Mouse (Mus musculus): ENCODE measurements at regions not wholly inside any gene's neighbourhood (a gene's known extent, or its start where the extent isn't known, plus 50 kb on each side); places are given as distances from the start of the nearest gene placed in this dataset.
"Not testable (repeated sequence)": the region's sequence is repeated elsewhere in the genome, so short reads cannot be mapped to it uniquely, and the experiment has no call there.

DNA sequence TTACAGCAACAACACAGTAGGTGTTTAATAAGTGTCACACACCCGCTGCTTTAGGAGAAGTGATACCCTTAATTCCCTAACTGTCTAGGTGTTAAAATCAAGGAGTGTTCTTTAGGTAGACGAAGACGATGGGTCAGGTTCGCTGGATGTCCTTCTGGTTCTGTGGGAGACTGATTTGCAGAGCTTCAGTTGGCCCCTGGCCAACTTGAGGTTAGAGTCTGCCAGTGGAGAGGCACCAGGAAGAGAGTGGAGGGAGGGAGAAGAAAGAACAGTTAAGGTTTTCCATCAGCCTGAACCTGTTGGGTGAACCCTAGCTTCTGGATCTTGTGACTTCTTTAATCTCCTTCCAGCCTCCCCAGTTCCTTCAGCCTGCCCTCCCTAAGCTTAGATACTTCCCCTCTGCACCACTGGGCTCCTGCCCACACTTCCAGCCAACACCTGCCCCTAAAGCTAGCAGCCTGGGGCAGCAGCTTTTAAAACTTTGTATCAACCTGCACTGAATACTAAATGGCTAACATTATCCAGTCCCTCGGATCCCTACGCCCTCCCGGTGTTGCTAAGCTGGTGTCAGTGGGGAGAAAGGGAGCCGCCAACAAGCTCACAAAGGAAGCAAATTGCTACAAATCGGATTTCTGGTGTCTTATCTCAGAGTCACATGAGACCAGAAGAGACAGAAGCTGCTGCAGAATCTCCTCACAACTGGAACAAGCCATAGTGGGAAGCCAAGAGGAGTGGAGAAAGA, 62.1 kb upstream of the Adgrl1 start:
- in situ Hi-C loops (cut with MboI, MseI) = no loop called here

DNA sequence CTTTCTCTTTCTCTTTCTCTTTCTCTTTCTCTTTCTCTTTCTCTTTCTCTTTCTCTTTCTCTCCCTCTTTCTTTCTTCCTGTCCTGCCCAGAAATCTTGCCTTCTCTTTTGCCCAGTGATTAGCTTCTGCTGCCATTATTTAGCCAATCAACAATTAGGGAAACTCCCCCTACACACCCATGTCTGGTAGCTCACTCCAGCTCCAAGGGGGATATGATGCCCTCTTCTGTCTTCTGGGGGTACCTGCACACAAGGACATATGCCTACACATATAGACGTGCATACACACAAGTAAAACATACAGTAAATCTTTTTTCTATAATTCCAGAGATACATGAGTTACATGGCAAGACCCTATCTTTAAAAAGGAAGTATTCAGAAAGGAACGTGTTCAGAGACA, 70.1 kb upstream of the Adgrl1 start:
- in situ Hi-C loops (cut with MboI, MseI) = no loop called here

DNA sequence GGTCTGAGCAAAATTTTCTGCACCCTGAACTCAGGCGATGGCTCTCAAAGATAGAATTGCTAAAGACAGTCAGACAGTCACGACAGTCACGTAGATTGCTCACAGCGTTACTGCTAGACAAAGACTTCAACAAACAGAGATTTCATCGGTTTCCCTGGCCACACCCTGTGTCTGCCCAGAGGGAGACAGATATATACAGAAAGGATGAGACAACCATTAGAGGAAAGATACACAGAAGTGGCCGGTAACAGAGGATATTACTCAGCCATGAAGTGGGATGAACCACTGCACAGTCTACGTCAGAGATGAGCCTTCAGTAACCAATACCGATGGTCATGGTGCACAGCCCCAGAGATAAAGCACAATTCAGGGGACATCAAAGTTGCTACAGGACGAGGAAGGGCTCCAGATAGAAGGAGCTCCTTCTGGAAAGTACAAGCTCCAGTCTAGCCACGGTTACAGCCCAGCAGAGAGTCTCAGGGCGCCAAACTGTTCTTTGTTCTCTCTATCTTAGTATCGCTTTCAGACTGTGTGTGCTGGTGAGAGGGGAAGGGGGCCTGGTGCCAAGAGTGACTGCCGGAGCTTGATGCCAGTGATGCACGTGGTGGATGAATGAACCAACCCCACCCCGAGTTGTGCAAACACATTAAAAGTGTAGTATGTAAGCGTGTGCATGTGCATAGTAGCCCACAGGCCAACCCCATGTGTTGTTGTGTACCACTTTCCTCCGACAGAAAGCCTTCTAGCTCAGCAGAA, 74.8 kb upstream of the Adgrl1 start:
- in situ Hi-C loops (cut with MboI, MseI) = no loop called here

DNA sequence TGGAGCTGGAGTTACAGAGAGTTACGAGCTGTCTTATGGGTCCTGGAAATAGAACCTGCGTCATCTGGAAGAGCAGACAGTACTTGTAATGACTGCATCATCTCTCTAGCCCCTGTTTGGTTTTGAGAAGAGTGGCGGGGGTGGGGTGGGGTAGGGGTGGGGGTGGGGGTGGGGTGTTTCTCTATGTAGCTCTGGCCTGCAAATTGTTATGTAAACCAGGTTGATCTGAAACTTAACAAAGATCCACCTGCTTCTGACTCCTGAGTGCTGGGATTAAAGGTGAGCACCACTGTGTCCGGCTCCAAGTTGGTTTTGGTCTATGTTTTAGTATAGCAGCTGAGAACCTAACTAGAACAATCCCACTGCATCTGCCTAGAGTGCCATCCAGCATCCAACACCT, 78.0 kb upstream of the Adgre5 start:
- in situ Hi-C loops (cut with MboI, MseI) = loop anchor here in 1 of 2 experiments (10.0 kb wide), 1 partner anchor 496 kb away; no protein-coding TSS in a partner anchor

DNA sequence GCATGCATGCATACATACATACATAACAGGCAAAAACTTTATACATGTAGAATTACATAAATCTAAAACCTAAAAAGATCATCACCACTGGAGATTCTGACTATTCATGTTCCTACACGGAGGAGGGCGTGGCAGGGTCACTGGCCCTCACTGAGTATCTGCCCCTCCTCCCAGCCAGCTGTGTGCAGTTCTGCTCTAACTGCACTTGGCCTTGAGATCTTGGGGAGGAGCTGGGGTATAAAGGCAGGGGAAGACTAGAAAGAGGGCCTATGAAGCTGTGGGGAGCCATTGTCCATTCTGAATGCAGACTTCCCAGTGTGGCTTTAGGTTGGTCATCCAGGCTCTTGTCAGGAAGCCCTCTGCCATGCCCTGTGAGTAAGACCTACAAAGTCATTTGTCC, 69.5 kb upstream of the Adgre5 start:
- in situ Hi-C loops (cut with MboI, MseI) = loop anchor here in 1 of 2 experiments (10.0 kb wide), 1 partner anchor 504 kb away; no protein-coding TSS in a partner anchor

DNA sequence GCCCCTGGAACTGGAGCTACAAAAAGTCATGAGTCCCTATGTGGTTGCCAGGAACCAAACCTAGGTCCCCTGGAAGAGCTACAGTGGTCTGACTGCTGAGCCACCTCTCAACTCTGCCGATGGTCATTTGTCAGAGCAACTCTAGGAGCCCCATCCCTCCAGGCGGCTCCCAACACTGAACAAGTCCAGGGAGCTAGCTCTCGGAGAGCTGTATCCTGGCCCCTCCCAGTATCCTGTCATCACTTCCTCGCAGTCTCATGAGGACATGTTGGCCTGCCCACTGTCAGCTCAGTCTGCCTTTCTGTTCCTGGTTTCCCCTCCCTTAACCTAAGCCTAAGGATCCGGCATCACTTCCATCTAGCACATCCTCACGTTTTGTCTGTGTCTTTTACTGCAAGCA, 64.5 kb upstream of the Adgre5 start:
- in situ Hi-C loops (cut with MboI, MseI) = no loop called here

DNA sequence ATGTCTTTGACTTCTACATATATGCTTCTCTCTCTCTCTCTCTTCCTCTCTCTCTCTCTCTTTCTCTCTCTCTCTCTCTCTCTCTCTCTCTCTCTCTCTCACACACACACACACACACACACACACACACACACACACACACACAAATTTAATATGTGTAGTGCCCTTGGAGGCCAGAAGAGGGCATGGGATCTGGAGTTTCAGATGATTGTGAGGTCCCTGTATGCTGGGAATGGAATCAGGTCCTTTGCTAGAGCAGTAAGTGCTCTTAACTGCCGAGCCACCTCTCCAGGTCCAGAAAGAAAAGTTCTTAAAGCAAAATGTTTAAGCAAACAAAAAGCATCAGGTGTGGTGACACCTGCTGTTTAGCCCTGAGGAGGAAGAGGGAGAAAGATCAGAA, 62.2 kb upstream of the Adgre5 start:
- in situ Hi-C loops (cut with MboI, MseI) = not testable (repeated sequence)

DNA sequence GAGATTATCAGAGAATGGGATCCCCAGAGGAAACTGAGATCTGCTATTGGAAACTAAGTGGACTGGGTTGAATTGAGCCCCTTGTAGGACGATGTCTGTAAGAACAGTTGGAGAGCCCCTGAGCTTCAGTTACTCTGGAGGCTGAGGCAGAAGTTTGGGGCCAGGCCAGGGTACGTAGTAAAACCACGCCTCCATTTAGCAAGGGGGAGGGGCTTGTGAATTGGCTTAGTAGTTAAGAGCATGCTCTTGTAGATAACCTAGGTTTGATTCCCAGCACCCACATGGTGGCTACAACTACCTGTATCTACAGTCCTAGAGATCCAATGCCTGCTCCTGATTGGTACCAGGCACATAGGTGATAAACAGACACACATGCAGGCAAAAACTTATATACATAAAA, 61.4 kb upstream of the Adgre5 start:
- in situ Hi-C loops (cut with MboI, MseI) = no loop called here

DNA sequence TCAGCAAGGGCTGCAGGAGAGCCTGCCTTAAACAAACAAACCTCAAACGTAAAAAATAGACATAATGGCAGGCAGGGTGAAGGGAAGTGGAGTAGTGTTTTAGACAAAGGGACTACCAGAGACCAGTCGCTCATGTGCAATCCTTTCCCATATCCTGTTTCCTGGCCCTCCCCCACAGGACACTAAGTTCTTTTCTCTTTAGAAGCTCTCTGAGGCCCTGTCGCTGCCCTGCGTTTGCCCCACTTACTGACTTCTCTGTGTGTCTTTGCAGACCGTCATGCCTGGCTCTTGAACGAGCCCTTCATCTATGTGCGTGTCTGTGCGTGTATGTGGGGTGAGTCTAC, 58.5 kb upstream of the Adgre5 start:
- in situ Hi-C loops (cut with MboI, MseI) = no loop called here

DNA sequence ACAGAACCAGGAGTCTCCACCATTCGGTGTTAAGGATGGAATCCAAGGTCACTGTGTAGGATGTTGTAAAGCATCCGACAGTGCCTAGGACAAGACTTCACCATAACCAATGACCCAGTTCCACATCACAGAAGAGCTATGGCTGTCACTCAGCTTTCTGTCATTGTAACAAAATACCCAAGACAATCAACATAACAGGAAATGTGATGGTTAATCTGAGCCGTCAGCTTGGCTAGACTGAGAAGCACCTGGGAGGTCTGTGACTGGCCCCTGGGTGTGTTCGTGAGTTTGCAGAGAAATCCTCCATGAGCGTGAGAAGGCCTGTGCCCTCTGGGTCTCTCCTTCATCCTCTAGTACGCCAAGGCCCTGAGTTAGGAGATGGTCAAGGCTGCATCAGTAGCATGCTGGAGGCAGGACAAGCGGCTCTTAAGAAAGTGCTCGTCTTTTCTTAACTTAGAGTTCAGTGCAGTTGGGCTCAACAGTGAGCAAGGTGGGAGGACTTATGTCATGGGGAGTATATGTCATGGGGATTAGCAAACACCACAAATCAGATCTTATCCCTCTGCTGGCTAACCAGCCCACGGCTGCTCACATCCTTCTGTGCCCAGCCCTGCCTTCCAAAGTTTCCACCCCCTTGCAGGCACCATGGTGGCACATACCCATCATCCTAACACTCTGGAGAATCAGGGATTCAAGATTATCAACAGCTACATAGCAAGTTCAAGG, 57.9 kb upstream of the Adgre5 start:
- in situ Hi-C loops (cut with MboI, MseI) = no loop called here

DNA sequence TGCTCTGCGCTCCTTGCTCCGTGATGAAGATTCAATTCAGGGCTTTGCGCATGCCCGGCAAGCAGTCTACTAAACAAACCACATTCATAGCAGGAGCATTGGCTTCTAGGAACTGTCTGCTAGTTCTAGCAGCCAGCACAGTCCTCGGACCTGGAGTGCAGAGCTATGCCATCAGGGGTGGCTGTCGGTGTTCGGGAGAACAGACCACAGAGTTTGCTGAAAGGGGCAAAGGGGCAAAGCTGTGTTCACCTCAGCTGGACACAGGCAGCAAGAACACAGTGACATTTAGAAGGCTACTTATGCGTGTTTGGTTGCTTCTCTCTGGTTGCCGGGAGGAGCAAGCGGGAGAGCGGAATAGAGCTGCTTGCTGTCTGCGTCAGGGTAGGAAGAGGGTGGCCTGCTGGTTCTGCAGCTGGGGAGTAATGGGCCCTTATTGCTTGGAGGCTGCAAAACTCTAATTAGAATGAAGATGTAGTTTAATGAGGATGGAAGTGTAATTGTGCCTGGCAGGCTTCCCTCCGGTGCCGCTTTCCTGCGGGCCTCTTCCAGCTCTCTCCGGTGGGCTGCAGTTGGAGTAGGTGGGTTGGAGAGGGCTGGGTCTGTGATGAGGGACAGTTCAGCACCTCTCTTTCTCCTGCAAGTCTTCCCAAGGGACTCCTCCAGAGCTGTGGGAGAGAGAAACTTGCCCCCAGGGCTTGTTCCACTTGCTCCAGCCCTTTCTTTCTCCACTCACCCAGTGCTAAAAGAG, 52.5 kb upstream of the Adgre5 start:
- in situ Hi-C loops (cut with MboI, MseI) = no loop called here
